Mouse (Mus musculus) olfactory bulb, adult 2 months (tissue): ENCODE data around the gene Gzmn.
"Not testable (repeated sequence)": the region's sequence is repeated elsewhere in the genome, so short reads cannot be mapped to it uniquely, and the experiment has no call there.

Experiments used
- CTCF ChIP-seq: fragments of 200-500 bp; IDR thresholded peaks from 2 replicates; pipeline ENCODE4 v1.5.1; 2012; ENCODE audit warnings: low read depth, mild to moderate bottlenecking, low read length, moderate library complexity; ENCODE audit not compliant: insufficient read depth
- POLR2A ChIP-seq: fragments of 200-500 bp; IDR thresholded peaks from 2 replicates; pipeline ENCODE4 v1.6.1; 2012; ENCODE audit warnings: mild to moderate bottlenecking, low read depth, low read length, moderate library complexity; ENCODE audit not compliant: insufficient read depth

DNA sequence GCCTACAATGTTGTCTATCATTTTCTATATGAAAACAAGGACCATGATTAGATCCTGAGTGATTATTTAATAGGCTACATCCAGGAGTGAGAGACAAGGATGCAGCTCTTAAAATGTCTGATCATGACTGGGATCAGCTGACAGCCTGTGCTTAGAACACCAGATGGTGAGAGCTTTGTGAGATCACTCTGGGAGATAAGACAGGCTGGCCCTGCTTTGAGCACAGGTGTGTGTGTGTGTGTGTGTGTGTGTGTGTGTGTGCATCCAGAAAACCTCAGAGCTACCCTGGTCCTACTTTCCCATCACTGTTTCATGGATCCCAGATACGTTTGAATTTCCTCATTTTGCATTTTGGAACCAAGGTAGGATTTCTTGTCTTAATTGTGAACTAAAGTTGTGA, 40.7 kb downstream of the Gzmn start:
- TF ChIP-seq CTCF, POLR2A: not testable (repeated sequence)
